Mouse (Mus musculus): ENCODE data around the gene Sema4d. TPM values are rescaled to one million over a fixed set of nuclear protein-coding genes. Genes with fewer than 3 reads are reported as not detected.

Sema4d gene
- total and polyA plus RNA-seq, 3 experiments, result 12.8 to 67.1 (median 16.7) TPM

DNA sequence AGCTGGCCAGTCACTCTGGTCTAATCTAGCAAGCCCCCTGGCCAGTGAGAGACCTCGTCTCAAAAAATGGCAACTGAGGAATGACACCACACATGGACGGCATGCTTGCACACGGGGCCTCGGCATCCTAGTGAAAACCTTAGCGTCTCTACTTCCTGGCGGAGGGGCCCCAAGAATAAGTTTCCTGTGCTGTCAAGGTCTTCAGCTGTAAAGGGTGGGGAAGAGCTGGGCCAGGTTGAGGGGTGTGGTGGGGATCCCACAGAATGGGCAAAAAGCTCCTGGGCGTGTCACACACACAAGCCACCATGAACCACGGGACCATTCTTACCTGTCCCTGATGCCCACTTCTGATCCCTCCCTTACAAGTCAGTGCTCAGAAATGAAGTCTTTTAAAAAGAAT, 9.1 kb downstream of the Sema4d start:
- Histone ChIP-seq H3K4me2 (ENCODE audit: insufficient read depth, low read depth, poor library complexity, severe bottlenecking) (no peak overlapping the region), H3K27me3 (replicated peaks) (no peaks in the 10 kb centered on the region), H3K4me1 (ENCODE audit: control insufficient read depth in 1 of 2, insufficient read depth in 2 of 2) (peaks cover 14 to 40% of the 10 kb centered on the region in 2 experiments), H3K79me2 (replicated peaks; ENCODE audit: control insufficient read depth, extremely low read depth, insufficient read depth, poor library complexity, severe bottlenecking) (peaks cover 24% of the 10 kb centered on the region), H3K9me3 (replicated peaks; ENCODE audit: low read length) (no peaks in the 10 kb centered on the region), H3K36me3 (replicated peaks in 1 of 2; ENCODE audit: control insufficient read depth in 1 of 2, insufficient read depth in 1 of 2, low read length in 1 of 2) (peaks cover 2 to 74% of the 10 kb centered on the region in 2 experiments), H3K27ac (ENCODE audit: insufficient read depth, low read depth) (no peak overlapping the region), H3K4me3 (replicated peaks in 1 of 3; ENCODE audit: low read depth in 2 of 3, low read length in 2 of 3, poor library complexity in 1 of 3) (no peak overlapping the region), H3K9ac (ENCODE audit: insufficient read depth, low read depth) (no peak overlapping the region)
- TF ChIP-seq TBP (conservative IDR thresholded peaks at IDR 0.05; ENCODE audit: low read depth, low read length) (no peak), SMC3 (IDR thresholded peaks at IDR 0.05; ENCODE audit: low read depth, low read length) (no peak), ZKSCAN1 (IDR thresholded peaks at IDR 0.05; ENCODE audit: borderline replicate concordance, low read depth, low read length) (no peak), PAX5 (IDR thresholded peaks at IDR 0.05; ENCODE audit: low read length) (no peak), UBTF (IDR thresholded peaks at IDR 0.05; ENCODE audit: low read depth, low read length) (no peak), ETS1 (conservative IDR thresholded peaks at IDR 0.05; ENCODE audit: low read depth, low read length) (no peak), TCF12 (IDR thresholded peaks at IDR 0.05; ENCODE audit: low read depth, low read length) (no peak), MAZ (IDR thresholded peaks at IDR 0.05; ENCODE audit: low read depth, low read length) (no peak), CHD1 (IDR thresholded peaks at IDR 0.05; ENCODE audit: low read depth, low read length) (no peak), CTCF (conservative IDR thresholded peaks at IDR 0.05 in 1 of 2, IDR thresholded peaks at IDR 0.05 in 1 of 2; ENCODE audit: low read depth in 2 of 2, low read length in 2 of 2) (no peak), JUN (IDR thresholded peaks at IDR 0.05; ENCODE audit: insufficient read depth, low read depth, low read length) (no peak), MXI1 (IDR thresholded peaks at IDR 0.05; ENCODE audit: low read depth, low read length) (no peak), EP300 (IDR thresholded peaks at IDR 0.05; ENCODE audit: low read length) (no peak), RAD21 (IDR thresholded peaks at IDR 0.05; ENCODE audit: low read depth, low read length) (no peak), MEF2A (IDR thresholded peaks at IDR 0.05; ENCODE audit: borderline replicate concordance, low read depth, low read length) (no peak), IRF4 (IDR thresholded peaks at IDR 0.05; ENCODE audit: low read depth, low read length) (no peak), BHLHE40 (IDR thresholded peaks at IDR 0.05; ENCODE audit: low read depth, low read length) (no peak), KAT2A (IDR thresholded peaks at IDR 0.05; ENCODE audit: insufficient replicate concordance, low read length) (no peak), ZC3H11A (IDR thresholded peaks at IDR 0.05; ENCODE audit: low read depth, low read length) (no peak), CHD2 (IDR thresholded peaks at IDR 0.05; ENCODE audit: low read length) (no peak)
- dilution Hi-C loops (cut with MboI; ENCODE audit: extremely low pct_ligation_motif_present, extremely low pct_unique_long_range_greater_than_20kb, low sequenced_read_pairs), result no loop called here
- in situ Hi-C loops (cut with MboI; ENCODE audit: low pct_ligation_motif_present, low pct_unique_long_range_greater_than_20kb, low sequenced_read_pairs), result no loop called here
- no peak for DNase-seq (ENCODE audit: extremely low read depth)

DNA sequence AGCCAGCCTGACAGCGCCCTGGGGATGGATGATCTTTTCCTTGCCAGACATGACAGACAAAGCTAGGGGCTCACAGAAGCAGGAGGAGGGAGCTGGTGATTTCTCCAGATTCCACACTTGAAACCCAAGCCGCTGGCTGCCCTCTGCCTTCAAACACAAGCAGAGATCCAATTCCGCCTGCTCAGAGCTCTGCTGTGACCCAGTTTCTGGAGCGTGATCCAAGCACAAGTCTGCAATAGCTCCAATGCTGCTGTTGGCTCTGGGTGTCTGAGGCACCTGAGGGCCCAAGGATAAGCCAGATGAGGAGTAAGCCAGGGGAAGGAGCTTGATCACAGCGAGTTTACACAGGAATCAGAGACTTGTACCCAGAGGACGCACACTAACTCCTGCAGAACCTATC, 9.7 kb downstream of the Sema4d start:
- in situ Hi-C loops (cut with MboI; ENCODE audit: low pct_ligation_motif_present, low pct_unique_long_range_greater_than_20kb, low sequenced_read_pairs), result no loop called here
- no peaks in the 10 kb centered on the region for H3K9me3 ChIP-seq (replicated peaks; ENCODE audit: low read length)
- H3K4me3 ChIP-seq (replicated peaks in 1 of 3; ENCODE audit: low read depth in 2 of 3, low read length in 2 of 3, poor library complexity in 1 of 3), result no peak overlapping the region
- H3K9ac ChIP-seq (ENCODE audit: insufficient read depth, low read depth), result no peak overlapping the region
- no peak overlapping the region for H3K4me2 ChIP-seq (ENCODE audit: insufficient read depth, low read depth, poor library complexity, severe bottlenecking)
- dilution Hi-C loops (cut with MboI; ENCODE audit: extremely low pct_ligation_motif_present, extremely low pct_unique_long_range_greater_than_20kb, low sequenced_read_pairs), result no loop called here
- TF ChIP-seq ELF1 (IDR thresholded peaks at IDR 0.05; ENCODE audit: low read depth, low read length), result no peak
- TF ChIP-seq USF2 (conservative IDR thresholded peaks at IDR 0.05; ENCODE audit: low read depth, low read length), result no peak
- no peak for TF ChIP-seq IRF4 (IDR thresholded peaks at IDR 0.05; ENCODE audit: low read depth, low read length)
- no peak for TF ChIP-seq ETS1 (conservative IDR thresholded peaks at IDR 0.05; ENCODE audit: low read depth, low read length)
- TF ChIP-seq UBTF (IDR thresholded peaks at IDR 0.05; ENCODE audit: low read depth, low read length), result no peak
- TF ChIP-seq KAT2A (IDR thresholded peaks at IDR 0.05; ENCODE audit: insufficient replicate concordance, low read length), result no peak
- no peak for TF ChIP-seq MYC (IDR thresholded peaks at IDR 0.05; ENCODE audit: low read depth, low read length)
- TF ChIP-seq SMC3 (IDR thresholded peaks at IDR 0.05; ENCODE audit: low read depth, low read length), result no peak
- no peak for TF ChIP-seq POLR2A (IDR thresholded peaks at IDR 0.05; ENCODE audit: low read depth, low read length)
- no peak for TF ChIP-seq HCFC1 (IDR thresholded peaks at IDR 0.05; ENCODE audit: low read depth, low read length)
- H3K27me3 ChIP-seq (replicated peaks), result no peaks in the 10 kb centered on the region
- H3K36me3 ChIP-seq (replicated peaks in 1 of 2; ENCODE audit: control insufficient read depth in 1 of 2, insufficient read depth in 1 of 2, low read length in 1 of 2), result peaks cover 2 to 74% of the 10 kb centered on the region in 2 experiments
- H3K27ac ChIP-seq (ENCODE audit: insufficient read depth, low read depth), result no peak overlapping the region
- H3K79me2 ChIP-seq (replicated peaks; ENCODE audit: control insufficient read depth, extremely low read depth, insufficient read depth, poor library complexity, severe bottlenecking), result peaks cover 21% of the 10 kb centered on the region
- DNase-seq (ENCODE audit: extremely low read depth), result no peak
- H3K4me1 ChIP-seq (ENCODE audit: control insufficient read depth in 1 of 2, insufficient read depth in 2 of 2), result peaks cover 16 to 38% of the 10 kb centered on the region in 2 experiments

Data from CH12.LX (cell line).